Mouse (Mus musculus): ENCODE measurements around the gene Colgalt1. TPM values are rescaled to one million over a fixed set of nuclear protein-coding genes. Genes with fewer than 3 reads are reported as not detected.

Colgalt1 gene
- total RNA-seq, 2 experiments from 2014 or later = 49.3 to 51.5 TPM

DNA sequence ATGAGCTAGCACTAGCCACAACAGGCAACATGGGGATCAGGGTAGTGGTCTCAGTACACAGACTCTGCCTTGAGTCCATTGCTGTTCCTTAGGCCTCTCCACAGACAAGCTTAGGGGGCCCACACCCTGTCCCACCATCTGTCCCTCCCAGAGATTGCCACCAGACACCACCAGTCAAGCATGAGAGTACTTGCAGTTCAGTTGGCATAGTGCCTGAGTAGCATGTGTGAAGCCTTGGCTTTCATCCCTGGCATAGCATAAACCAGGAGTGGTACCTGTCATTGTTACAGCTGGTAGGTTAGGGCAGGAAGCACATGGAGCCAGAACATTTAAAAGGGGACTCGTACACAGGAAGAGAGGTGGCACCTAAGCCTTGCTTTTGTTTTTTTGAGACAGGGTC, 49.0 kb downstream of the Colgalt1 start:
- DNase-seq (ENCODE audit: low spot score in 2 of 2) = no peak
- intact Hi-C loops (cut with DNase I) = loop anchor here (1.0 kb wide), 1 partner anchor 98 kb away; no protein-coding TSS in a partner anchor

GRCm38 (mm10) chr8:71660325-71661120, 49.7 kb downstream of the Colgalt1 start:
- intact Hi-C loops (cut with DNase I) = loop anchor here (1.0 kb wide), 1 partner anchor 99 kb away; no protein-coding TSS in a partner anchor
- DNase-seq (ENCODE audit: low spot score in 2 of 2) = peak; percentile 85

GRCm38 (mm10) chr8:71665331-71666130, 54.7 kb downstream of the Colgalt1 start:
- intact Hi-C loops (cut with DNase I) = no loop called here
- no peak for DNase-seq (ENCODE audit: low spot score in 2 of 2)

GRCm38 (mm10) chr8:71666855-71667254, 56.1 kb downstream of the Colgalt1 start:
- no peak for DNase-seq (ENCODE audit: low spot score in 2 of 2)
- intact Hi-C loops (cut with DNase I) = no loop called here

- intact Hi-C loops (cut with DNase I) = no loop called here
- DNase-seq (ENCODE audit: low spot score in 2 of 2) = no peak
These were observed 56.5 kb downstream of the Colgalt1 start for GRCm38 (mm10) chr8:71667256-71667655.

DNA sequence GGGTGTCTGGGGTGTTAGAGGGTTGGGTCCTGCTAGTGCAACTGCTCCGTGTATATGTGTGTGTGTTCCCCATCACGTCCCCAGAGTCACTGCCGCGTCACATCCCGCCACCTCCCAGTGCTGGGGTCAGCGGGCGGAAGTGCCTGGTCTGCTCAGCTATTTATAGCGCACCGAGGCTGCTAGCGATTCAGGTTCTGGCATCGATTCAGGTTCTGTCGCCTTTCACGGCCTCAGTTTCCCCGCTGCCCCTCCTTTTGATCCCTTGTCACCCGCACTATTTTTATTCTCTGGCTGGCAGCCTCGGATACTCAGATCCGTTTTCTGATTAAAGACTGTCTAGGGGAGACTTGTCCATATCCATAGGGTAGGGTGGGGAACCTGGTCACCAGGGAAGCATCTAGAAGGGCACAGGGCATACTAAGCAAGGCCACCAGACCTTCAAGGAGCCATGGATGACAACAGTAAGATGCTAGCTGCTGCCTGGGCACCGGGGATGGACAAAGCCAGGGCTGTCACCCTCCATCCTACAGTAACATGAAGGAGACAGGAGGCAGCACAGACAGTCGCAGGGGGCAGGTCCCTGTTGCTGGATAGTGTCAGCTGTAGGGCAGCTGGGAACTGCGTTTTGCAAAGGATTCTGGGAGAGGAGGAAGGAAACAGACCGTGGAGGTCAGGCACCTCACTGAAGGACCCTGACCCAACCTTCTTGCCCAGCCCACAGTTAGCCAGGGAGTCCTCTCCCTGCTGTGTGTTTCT, 57.6 kb downstream of the Colgalt1 start:
- intact Hi-C loops (cut with DNase I) = no loop called here
- DNase-seq (ENCODE audit: low spot score in 2 of 2) = peak in 1 of 2 experiments; percentile 50

GRCm38 (mm10) chr8:71670198-71670597, 59.4 kb downstream of the Colgalt1 start:
- DNase-seq (ENCODE audit: low spot score in 2 of 2) = no peak
- intact Hi-C loops (cut with DNase I) = no loop called here

DNA sequence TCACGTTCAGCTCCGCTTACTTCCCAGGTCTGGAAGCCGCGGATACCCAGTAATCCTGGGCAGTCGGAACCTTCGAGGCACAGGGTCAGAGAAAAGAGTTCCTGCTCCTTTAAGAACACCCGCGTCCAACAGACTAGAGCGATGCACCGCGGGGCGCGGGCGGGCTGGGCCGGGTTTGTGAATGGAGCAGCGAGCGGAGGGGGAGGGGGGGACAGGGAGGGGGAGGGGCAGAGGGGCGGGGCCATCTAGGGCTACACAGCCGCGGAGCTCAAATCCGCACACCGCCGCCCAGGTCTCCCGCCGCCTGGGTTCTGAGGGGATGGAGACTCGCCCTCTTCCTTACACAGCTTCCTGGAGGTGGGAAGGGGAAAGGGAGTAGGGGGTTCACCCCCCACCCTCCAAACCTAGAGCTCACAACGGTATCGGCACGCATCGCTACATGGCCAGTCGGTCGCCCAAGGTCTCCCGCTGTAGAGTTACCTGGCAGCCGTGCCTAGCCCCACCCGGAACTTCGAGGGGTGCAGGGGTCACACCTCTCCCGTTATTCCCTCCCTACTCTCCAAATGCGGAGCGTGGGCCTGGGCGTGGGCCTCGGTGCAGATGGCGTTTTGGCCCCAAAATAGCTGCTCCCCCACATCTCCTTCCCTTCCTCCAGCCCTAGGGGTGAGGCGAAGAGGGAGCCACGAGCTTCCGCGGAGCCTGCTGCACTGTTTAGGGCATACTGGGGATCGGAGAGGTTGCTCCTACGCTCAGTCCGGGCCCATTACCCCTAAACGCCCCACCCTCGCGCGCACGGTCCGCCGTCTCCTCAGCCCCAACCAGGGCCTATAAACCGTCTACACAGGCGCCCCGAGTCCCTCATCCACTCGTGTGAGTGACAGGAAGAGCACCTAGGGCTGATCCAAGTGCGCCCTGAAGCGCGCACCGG, 60.1 kb downstream of the Colgalt1 start:
- intact Hi-C loops (cut with DNase I) = loop anchor here (1.0 kb wide), 1 partner anchor 49 kb away; no protein-coding TSS in a partner anchor
- peak; percentile 69 to 86 for DNase-seq (ENCODE audit: low spot score in 2 of 2)

- intact Hi-C loops (cut with DNase I) = loop anchor here (1.0 kb wide), 1 partner anchor 49 kb away; no protein-coding TSS in a partner anchor
These were observed 60.8 kb downstream of the Colgalt1 start, which contains the start of gene Unc13a for GRCm38 (mm10) chr8:71671549-71671965. Unc13a (minus strand) TSS chr8:71671757.

DNA sequence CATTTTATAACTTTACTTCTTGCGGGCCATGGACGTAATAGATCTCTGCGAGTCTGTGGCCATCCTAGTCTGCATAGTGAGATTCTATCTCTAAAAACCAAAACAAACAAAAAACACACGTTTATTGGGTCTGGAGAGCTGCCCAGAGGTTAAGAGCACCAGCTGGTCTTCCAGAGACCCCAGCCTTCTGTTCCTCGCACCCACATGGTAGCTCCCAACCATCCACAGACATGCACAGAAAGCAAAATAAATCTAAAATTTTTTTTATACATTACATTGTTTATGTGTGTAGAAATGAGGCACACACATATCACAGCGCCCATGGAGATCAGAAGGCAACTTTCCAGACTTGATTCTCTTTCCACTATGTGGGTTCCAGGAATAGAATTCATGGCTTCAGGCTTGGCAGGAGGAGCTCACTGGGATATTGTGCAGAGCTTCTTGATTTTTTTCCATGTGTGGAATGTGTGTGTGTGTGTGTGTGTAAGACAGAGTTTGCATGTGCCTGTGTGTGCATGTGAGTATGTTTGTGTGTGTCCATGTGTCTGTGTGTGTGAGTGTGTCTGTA, 61.5 kb downstream of the Colgalt1 start:
- DNase-seq (ENCODE audit: low spot score in 2 of 2) = peak in 1 of 2 experiments; percentile 67
- intact Hi-C loops (cut with DNase I) = no loop called here

More at GRCm38 (mm10) chr8:71671549-71671965, 60.8 kb downstream of the Colgalt1 start, which contains the start of gene Unc13a:
- DNase-seq (ENCODE audit: low spot score in 2 of 2) = peak; percentile 94

GRCm38 (mm10) chr8:71674071-71674470, 63.3 kb downstream of the Colgalt1 start:
- intact Hi-C loops (cut with DNase I) = no loop called here
- no peak for DNase-seq (ENCODE audit: low spot score in 2 of 2)

Small RNA genes within 50 kb of the gene (microRNA-seq; reads per million reads assigned to microRNA genes)
- gene Mir6769b = 32.9 to 41.7 reads per million in 2 experiments

Other genes starting within 250 kb of the Colgalt1 start
- 100 to 1,000 TPM in 1 of 2 experiments, 10 to 100 TPM in 1; 95.9 to 102 TPM for gene Use1, start 244.2 kb upstream of the Colgalt1 start, total RNA-seq (2021)
- gene Ocel1, start 239.7 kb upstream of the Colgalt1 start, total RNA-seq (2021) = 10 to 100 TPM; 14.8 to 18.6 TPM
- gene Nr2f6, start 229.0 kb upstream of the Colgalt1 start, total RNA-seq (2021) = 10 to 100 TPM; 37.6 to 43.0 TPM
- gene Ushbp1, start 215.2 kb upstream of the Colgalt1 start, total RNA-seq (2021) = 1 to 10 TPM; 4.9 to 5.0 TPM
- 100 to 1,000 TPM; 111 to 117 TPM for gene Babam1, start 214.1 kb upstream of the Colgalt1 start, total RNA-seq (2021)
- gene Ankle1, start 205.0 kb upstream of the Colgalt1 start, total RNA-seq (2021) = under 1 TPM; 0.28 to 0.41 TPM
- 100 to 1,000 TPM; 299 to 324 TPM for gene Abhd8, start 147.3 kb upstream of the Colgalt1 start, total RNA-seq (2021)
- 10 to 100 TPM; 59.7 to 60.8 TPM for gene Mrpl34, start 146.0 kb upstream of the Colgalt1 start, total RNA-seq (2021)
- 10 to 100 TPM; 80.9 to 84.8 TPM for gene Dda1, start 141.8 kb upstream of the Colgalt1 start, total RNA-seq (2021)
- gene Ano8, start 125.0 kb upstream of the Colgalt1 start, total RNA-seq (2021) = 10 to 100 TPM; 59.9 to 60.9 TPM
- 10 to 100 TPM; 28.6 to 33.2 TPM for gene Gtpbp3, start 122.9 kb upstream of the Colgalt1 start, total RNA-seq (2021)
- 1 to 10 TPM; 5.7 to 6.6 TPM for gene Plvap, start 99.2 kb upstream of the Colgalt1 start, total RNA-seq (2021)
- gene Ccdc194, start 85.3 kb upstream of the Colgalt1 start, total RNA-seq (2021) = not detected
- gene Bst2, start 73.5 kb upstream of the Colgalt1 start, total RNA-seq (2021) = 1 to 10 TPM; 2.3 to 4.3 TPM
- gene Mvb12a, start 68.1 kb upstream of the Colgalt1 start, total RNA-seq (2021) = 10 to 100 TPM; 31.7 to 33.7 TPM
- under 1 TPM in 1 of 2 experiments, not detected in 1; 0.21 TPM for gene Tmem221, start 52.1 kb upstream of the Colgalt1 start, total RNA-seq (2021)
- gene Nxnl1, start 44.4 kb upstream of the Colgalt1 start, total RNA-seq (2021) = under 1 TPM in 1 of 2 experiments, not detected in 1; 0.16 TPM
- gene Slc27a1, start 42.1 kb upstream of the Colgalt1 start, total RNA-seq (2021) = 10 to 100 TPM; 90.0 to 92.8 TPM
- gene Pgls, start 18.8 kb upstream of the Colgalt1 start, total RNA-seq (2021) = 10 to 100 TPM; 35.1 to 38.7 TPM
- gene Fam129c, start 13.3 kb upstream of the Colgalt1 start, total RNA-seq (2021) = 1 to 10 TPM; 3.6 to 4.2 TPM
- gene Unc13a, start 60.8 kb downstream of the Colgalt1 start, total RNA-seq (2021) = 100 to 1,000 TPM; 318 to 327 TPM
- gene Jak3, start 65.3 kb downstream of the Colgalt1 start, total RNA-seq (2021) = 1 to 10 TPM; 3.9 to 4.8 TPM
- gene Insl3, start 78.2 kb downstream of the Colgalt1 start, total RNA-seq (2021) = 1 to 10 TPM; 1.3 to 1.5 TPM
- under 1 TPM; 0.34 to 0.53 TPM for gene B3gnt3, start 90.8 kb downstream of the Colgalt1 start, total RNA-seq (2021)
- 100 to 1,000 TPM; 177 to 183 TPM for gene Fcho1, start 114.7 kb downstream of the Colgalt1 start, total RNA-seq (2021)

Measured in left cerebral cortex, postnatal 25 days (tissue).